Mouse (Mus musculus): Measurements from ENCODE around the gene Hist2h2bb.

Gene Hist2h2bb

DNA sequence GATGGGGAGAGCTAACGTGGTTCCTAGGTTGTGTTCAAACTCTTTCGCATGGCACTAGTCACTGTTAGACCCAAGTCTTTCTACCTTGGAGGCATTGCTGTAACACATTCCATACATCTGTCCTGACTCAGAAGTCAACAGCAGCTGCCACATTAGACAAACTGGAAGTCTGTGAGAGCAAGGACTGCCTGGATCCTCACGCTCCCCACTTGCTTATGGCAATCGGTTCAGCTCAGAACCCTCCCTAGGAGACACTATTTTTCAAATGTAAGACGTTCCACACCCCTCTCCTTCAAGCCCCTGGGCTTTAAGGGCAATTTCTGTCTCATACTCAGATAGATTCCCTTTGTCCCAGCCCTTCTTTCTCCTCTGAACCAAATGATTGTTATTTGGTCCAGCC, 32.5 kb downstream of the Hist2h2bb start:
- Histone ChIP-seq H3K4me3 (replicated peaks; ENCODE audit: low read length) (no peak overlapping the region), H3K9me3 (ENCODE audit: low read length) (0 out of 2 replicates have a peak, but pooled peaks cover 5% of the 10 kb centered on the region), H3K36me3 (ENCODE audit: insufficient read depth, low read length) (no peaks in the 10 kb centered on the region), H3K27me3 (ENCODE audit: insufficient read depth, low read length) (peaks cover 26% of the 10 kb centered on the region), H3K4me1 (replicated peaks; ENCODE audit: low read depth, low read length) (peaks cover 37% of the 10 kb centered on the region)
- TF ChIP-seq CTCF (conservative IDR thresholded peaks at IDR 0.05; ENCODE audit: low read length): no peak
- no peak for TF ChIP-seq NANOG (IDR thresholded peaks at IDR 0.05; ENCODE audit: borderline replicate concordance, low read length)
- no peak for TF ChIP-seq POU5F1 (IDR thresholded peaks at IDR 0.05; ENCODE audit: borderline replicate concordance, low read length)

DNA sequence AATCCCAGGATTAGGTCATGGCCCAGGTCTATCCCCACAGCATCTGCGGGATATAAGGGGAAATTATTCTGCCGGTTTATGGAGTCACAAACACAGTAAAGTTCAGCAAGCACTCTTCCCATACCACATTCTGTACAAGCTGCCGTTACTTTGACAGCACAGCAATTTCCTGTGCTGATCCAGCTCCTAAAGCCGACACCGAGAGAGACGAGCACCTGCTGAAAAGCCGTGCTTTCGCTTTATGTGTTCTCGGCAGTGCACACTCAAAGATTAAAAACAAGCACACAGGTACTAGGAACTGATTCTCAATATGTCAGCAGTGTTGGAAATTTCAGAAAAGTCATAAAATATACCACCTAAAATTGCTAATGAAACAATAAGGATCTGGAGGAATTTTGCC, 37.0 kb downstream of the Hist2h2bb start:
- Histone ChIP-seq H3K9me3 (ENCODE audit: low read length) (no peaks in the 10 kb centered on the region), H3K27me3 (ENCODE audit: insufficient read depth, low read length) (peaks cover 11% of the 10 kb centered on the region), H3K4me3 (replicated peaks; ENCODE audit: low read length) (no peak overlapping the region), H3K36me3 (ENCODE audit: insufficient read depth, low read length) (no peaks in the 10 kb centered on the region), H3K4me1 (replicated peaks; ENCODE audit: low read depth, low read length) (peaks cover 20% of the 10 kb centered on the region)
- TF ChIP-seq CTCF (conservative IDR thresholded peaks at IDR 0.05; ENCODE audit: low read length) (no peak), NANOG (IDR thresholded peaks at IDR 0.05; ENCODE audit: borderline replicate concordance, low read length) (no peak), POU5F1 (IDR thresholded peaks at IDR 0.05; ENCODE audit: borderline replicate concordance, low read length) (no peak)

GRCm38 (mm10) chr3:96309441-96309840, 39.9 kb downstream of the Hist2h2bb start:
- Histone ChIP-seq H3K4me1 (replicated peaks; ENCODE audit: low read depth, low read length) (peaks cover 23% of the 10 kb centered on the region), H3K27me3 (ENCODE audit: insufficient read depth, low read length) (no peaks in the 10 kb centered on the region), H3K4me3 (replicated peaks; ENCODE audit: low read length) (no peak overlapping the region)

GRCm38 (mm10) chr3:96312341-96313098, 43.0 kb downstream of the Hist2h2bb start:
- H3K36me3 ChIP-seq (ENCODE audit: insufficient read depth, low read length): no peaks in the 10 kb centered on the region
- no peaks in the 10 kb centered on the region for H3K27me3 ChIP-seq (ENCODE audit: insufficient read depth, low read length)
- TF ChIP-seq NANOG (IDR thresholded peaks at IDR 0.05; ENCODE audit: borderline replicate concordance, low read length) (no peak), POU5F1 (IDR thresholded peaks at IDR 0.05; ENCODE audit: borderline replicate concordance, low read length) (no peak), CTCF (conservative IDR thresholded peaks at IDR 0.05; ENCODE audit: low read length) (no peak)
- H3K4me1 ChIP-seq (replicated peaks; ENCODE audit: low read depth, low read length): peaks cover 8% of the 10 kb centered on the region
- H3K9me3 ChIP-seq (ENCODE audit: low read length): peaks cover 41% of the 10 kb centered on the region
- no peak overlapping the region for H3K4me3 ChIP-seq (replicated peaks; ENCODE audit: low read length)

More at GRCm38 (mm10) chr3:96309441-96309840, 39.9 kb downstream of the Hist2h2bb start:
- Histone ChIP-seq H3K36me3 (ENCODE audit: insufficient read depth, low read length) (no peaks in the 10 kb centered on the region), H3K9me3 (ENCODE audit: low read length) (peaks cover 14% of the 10 kb centered on the region)
- TF ChIP-seq CTCF (conservative IDR thresholded peaks at IDR 0.05; ENCODE audit: low read length) (no peak), NANOG (IDR thresholded peaks at IDR 0.05; ENCODE audit: borderline replicate concordance, low read length) (no peak), POU5F1 (IDR thresholded peaks at IDR 0.05; ENCODE audit: borderline replicate concordance, low read length) (no peak)
